Mouse (Mus musculus) heart, embryonic 15.5 days (tissue): ENCODE measurements at regions not wholly inside any gene's neighbourhood (a gene's known extent, or its start where the extent isn't known, plus 50 kb on each side); places are given as distances from the start of the nearest gene placed in this dataset.

ENCODE experiments used
- ATAC-seq: fragments of 200-750 bp; cut with Nextera tagmentation; replicated peaks from 2 replicates; pipeline ENCODE4 v1.8.0; 2017; ENCODE audit warnings: low read depth, moderate TSS enrichment; ENCODE audit not compliant: insufficient number of reproducible peaks, insufficient read depth, low FRiP score
- H3K27ac ChIP-seq: fragments of 300-500 bp; sonication (generic); 2 replicates; pipeline ENCODE4 v1.5.1; 2015; ENCODE audit warnings: mild to moderate bottlenecking, inconsistent platforms
- H3K27me3 ChIP-seq: fragments of 300-500 bp; sonication (generic); 2 replicates; pipeline ENCODE4 v1.6.1; 2015; ENCODE audit warnings: inconsistent platforms
- H3K36me3 ChIP-seq: fragments of 300-500 bp; sonication (generic); 2 replicates; pipeline ENCODE4 v1.6.1; 2015; ENCODE audit warnings: mild to moderate bottlenecking, inconsistent platforms
- H3K4me1 ChIP-seq: fragments of 300-500 bp; sonication (generic); replicated peaks from 2 replicates; pipeline ENCODE4 v1.6.1; 2015; ENCODE audit warnings: inconsistent platforms
- H3K4me2 ChIP-seq: fragments of 300-500 bp; sonication (generic); 2 replicates; pipeline ENCODE4 v1.6.1; 2015; ENCODE audit warnings: inconsistent platforms, mild to moderate bottlenecking, moderate library complexity
- H3K4me3 ChIP-seq: fragments of 300-500 bp; sonication (generic); 2 replicates; pipeline ENCODE4 v1.5.1; 2015; ENCODE audit warnings: mild to moderate bottlenecking, inconsistent platforms
- H3K9ac ChIP-seq: fragments of 300-500 bp; sonication (generic); 2 replicates; pipeline ENCODE4 v1.6.1; 2015; ENCODE audit warnings: mild to moderate bottlenecking, inconsistent platforms
- H3K9me3 ChIP-seq: fragments of 300-500 bp; sonication (generic); replicated peaks from 2 replicates; pipeline ENCODE4 v1.6.1; 2016; ENCODE audit warnings: inconsistent platforms
- WGBS: fragments of 180-500 bp; shearing (Covaris S2); methylation state at CpG from one replicate; pipeline ENCODE4 v1.1.7; 2015; ENCODE audit warnings: mixed read lengths; 5-methylcytosine and 5-hydroxymethylcytosine counted together

DNA sequence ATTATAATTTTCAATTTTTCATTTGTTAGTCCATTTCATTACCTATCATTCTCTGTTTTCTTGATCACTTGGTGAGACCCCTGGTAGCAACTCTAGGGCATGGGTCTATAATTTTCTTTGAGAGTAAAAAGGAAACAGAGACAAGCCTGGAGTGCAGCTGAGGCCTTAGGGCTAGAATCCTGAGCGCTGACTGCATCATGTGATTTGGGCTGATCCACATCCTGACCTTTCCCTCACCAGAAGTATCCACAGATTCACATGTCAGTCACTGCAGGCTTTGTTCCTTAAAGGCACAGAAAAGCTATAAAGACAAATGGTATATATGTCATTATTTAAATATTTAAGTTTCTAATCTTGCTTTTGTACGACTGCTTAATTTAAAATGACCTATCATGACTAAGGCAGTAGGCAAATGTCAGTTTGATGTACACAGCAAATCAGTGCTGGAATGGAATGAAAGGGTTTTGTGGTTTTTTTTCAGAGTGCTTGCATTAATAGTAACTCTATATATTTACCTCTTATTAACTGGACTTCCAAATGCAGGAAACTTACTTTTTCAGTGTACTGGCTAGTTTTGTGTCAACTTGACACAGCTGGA is 51.4 kb upstream of the Ugp2 start:
- no peak for ATAC-seq
- Histone ChIP-seq H3K27ac (no peak overlapping the region), H3K4me1 (no peaks in the 10 kb centered on the region), H3K36me3 (no peaks in the 10 kb centered on the region), H3K27me3 (no peaks in the 10 kb centered on the region), H3K9ac (no peak overlapping the region), H3K4me3 (no peak overlapping the region), H3K9me3 (no peaks in the 10 kb centered on the region), H3K4me2 (no peak overlapping the region)
- WGBS, result 51% methylated on average over 2 of the region's 2 CpGs
